Mouse (Mus musculus) midbrain, embryonic 11.5 days (tissue): ENCODE data around the gene Gal3st2. TPM values are rescaled to one million over a fixed set of nuclear protein-coding genes. Genes with fewer than 3 reads are reported as not detected.
"Not testable (repeated sequence)": the region's sequence is repeated elsewhere in the genome, so short reads cannot be mapped to it uniquely, and the experiment has no call there.

Experiments
- ATAC-seq: fragments of 200-750 bp; cut with Nextera tagmentation; 2 replicates; pipeline ENCODE4 v1.8.0; 2017; ENCODE audit warnings: moderate TSS enrichment, moderate library complexity; ENCODE audit not compliant: low FRiP score
- DNase-seq: peaks from one replicate; pipeline ENCODE4 v3.0.0; 2015; ENCODE audit warnings: low spot score; ENCODE audit errors: missing footprints
- H3K27ac ChIP-seq: fragments of 300-500 bp; sonication (generic); 2 replicates; pipeline ENCODE4 v1.5.1; 2014; ENCODE audit warnings: low read depth, low read length
- H3K27me3 ChIP-seq: fragments of 300-500 bp; sonication (generic); 2 replicates; pipeline ENCODE4 v1.6.1; 2014; ENCODE audit warnings: mild to moderate bottlenecking, low read length, moderate library complexity, mixed read lengths; ENCODE audit not compliant: control insufficient read depth, insufficient read depth
- H3K36me3 ChIP-seq: fragments of 300-500 bp; sonication (generic); 2 replicates; pipeline ENCODE4 v1.6.1; 2014; ENCODE audit warnings: mild to moderate bottlenecking, low read length, moderate library complexity, mixed read lengths; ENCODE audit not compliant: control insufficient read depth, insufficient read depth
- H3K4me1 ChIP-seq: fragments of 300-500 bp; sonication (generic); 2 replicates; pipeline ENCODE4 v1.6.1; 2014; ENCODE audit warnings: low read length; ENCODE audit not compliant: control insufficient read depth, insufficient read depth
- H3K4me2 ChIP-seq: fragments of 300-500 bp; sonication (generic); 2 replicates; pipeline ENCODE4 v1.6.1; 2014; ENCODE audit warnings: mild to moderate bottlenecking, moderate library complexity
- H3K4me3 ChIP-seq: fragments of 300-500 bp; sonication (generic); 2 replicates; pipeline ENCODE4 v1.5.1; 2014; ENCODE audit warnings: low read depth, low read length
- H3K9ac ChIP-seq: fragments of 300-500 bp; sonication (generic); 2 replicates; pipeline ENCODE4 v1.6.1; 2014; ENCODE audit warnings: low read length
- H3K9me3 ChIP-seq: fragments of 300-500 bp; sonication (generic); 2 replicates; pipeline ENCODE4 v1.6.1; 2016; ENCODE audit warnings: low read length; ENCODE audit not compliant: control insufficient read depth
- WGBS: fragments of 180-500 bp; shearing (Covaris S2); extraction: QIAGEN DNeasy Blood & Tissue Kit; methylation state at CpG from one replicate; pipeline ENCODE4 v1.1.7; 2014; 5-methylcytosine and 5-hydroxymethylcytosine counted together
- polyA plus RNA-seq: library from polyadenylated mRNA; unstranded; fragments of >200 nt; fragmentation: Nextera tagmentation; extraction: Ambion mirVana; gene quantifications from 2 replicates; pipeline ENCODE4 v1.2.1, GENCODE M21; 2014

The Gal3st2 gene
- polyA plus RNA-seq, 1 experiment from 2014 or later: not detected

GRCm38 (mm10) chr1:93855790-93856189 lies 5.3 kb upstream of the Gal3st2 start:
- not testable (repeated sequence) for H3K4me1 ChIP-seq, H3K4me3 ChIP-seq, H3K27me3 ChIP-seq, H3K9ac ChIP-seq, H3K9me3 ChIP-seq, H3K27ac ChIP-seq, ATAC-seq, H3K36me3 ChIP-seq, DNase-seq, H3K4me2 ChIP-seq
- 77% methylated on average over 4 of the region's 4 CpGs for WGBS

DNA sequence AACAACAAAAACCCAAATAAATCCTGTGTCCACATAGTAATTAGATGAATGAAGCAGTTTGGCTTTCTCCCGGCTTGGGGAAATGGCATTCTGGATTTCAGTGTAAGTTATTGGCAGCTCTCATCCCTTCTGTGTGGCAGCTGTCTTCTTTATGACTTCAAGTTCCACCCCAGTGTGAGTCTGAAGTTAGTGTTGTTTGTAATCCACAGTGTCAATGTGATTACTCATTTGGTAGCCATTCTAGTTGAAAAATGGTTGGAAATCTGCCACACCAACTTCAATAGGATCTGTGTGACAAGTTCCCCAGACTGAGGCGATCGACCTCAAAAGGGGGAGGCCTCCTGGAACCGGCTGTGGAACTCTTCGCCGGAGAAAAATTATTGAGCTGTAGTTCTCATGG lies 3.7 kb upstream of the Gal3st2 start:
- Histone ChIP-seq H3K27ac (no peak overlapping the region), H3K4me3 (no peak overlapping the region), H3K9ac (no peak overlapping the region), H3K4me2 (no peak overlapping the region), H3K36me3 (no peaks in the 10 kb centered on the region), H3K27me3 (no peaks in the 10 kb centered on the region), H3K4me1 (no peaks in the 10 kb centered on the region), H3K9me3 (no peaks in the 10 kb centered on the region)
- ATAC-seq: no peak
- WGBS: 82% methylated on average over 6 of the region's 6 CpGs
- no peak for DNase-seq

DNA sequence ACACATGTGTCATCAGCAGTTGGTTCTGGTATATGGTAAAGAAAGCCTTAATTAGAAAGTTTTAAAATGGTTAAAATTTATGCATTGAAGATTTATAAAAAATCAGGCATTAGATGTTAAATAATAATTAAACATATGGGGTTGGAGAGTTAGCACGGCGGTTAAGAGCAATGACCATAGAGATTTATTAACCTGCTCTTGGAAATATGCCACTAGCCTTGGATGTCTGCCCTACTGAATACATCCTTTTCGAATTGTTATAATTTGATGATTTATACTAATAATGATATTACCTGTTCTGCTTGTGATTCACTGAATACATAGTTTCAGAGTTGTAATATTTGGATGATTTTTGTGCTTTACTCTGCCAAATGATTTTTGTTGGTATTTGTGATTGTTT lies 3.1 kb upstream of the Gal3st2 start:
- H3K36me3 ChIP-seq: no peaks in the 10 kb centered on the region
- no peak for DNase-seq
- H3K9me3 ChIP-seq: no peaks in the 10 kb centered on the region
- H3K4me1 ChIP-seq: no peaks in the 10 kb centered on the region
- 89% methylated on average over 3 of the region's 3 CpGs for WGBS
- no peak overlapping the region for H3K4me2 ChIP-seq
- ATAC-seq: no peak
- H3K27ac ChIP-seq: no peak overlapping the region
- H3K4me3 ChIP-seq: no peak overlapping the region
- H3K27me3 ChIP-seq: no peaks in the 10 kb centered on the region
- no peak overlapping the region for H3K9ac ChIP-seq

- no peak for ATAC-seq
- Histone ChIP-seq H3K27ac (no peak overlapping the region), H3K4me2 (no peak overlapping the region), H3K4me1 (no peaks in the 10 kb centered on the region), H3K36me3 (no peaks in the 10 kb centered on the region), H3K4me3 (no peak overlapping the region), H3K27me3 (no peaks in the 10 kb centered on the region), H3K9ac (no peak overlapping the region), H3K9me3 (no peaks in the 10 kb centered on the region)
- no peak for DNase-seq
Measured at GRCm38 (mm10) chr1:93859619-93860018, 1.5 kb upstream of the Gal3st2 start.

DNA sequence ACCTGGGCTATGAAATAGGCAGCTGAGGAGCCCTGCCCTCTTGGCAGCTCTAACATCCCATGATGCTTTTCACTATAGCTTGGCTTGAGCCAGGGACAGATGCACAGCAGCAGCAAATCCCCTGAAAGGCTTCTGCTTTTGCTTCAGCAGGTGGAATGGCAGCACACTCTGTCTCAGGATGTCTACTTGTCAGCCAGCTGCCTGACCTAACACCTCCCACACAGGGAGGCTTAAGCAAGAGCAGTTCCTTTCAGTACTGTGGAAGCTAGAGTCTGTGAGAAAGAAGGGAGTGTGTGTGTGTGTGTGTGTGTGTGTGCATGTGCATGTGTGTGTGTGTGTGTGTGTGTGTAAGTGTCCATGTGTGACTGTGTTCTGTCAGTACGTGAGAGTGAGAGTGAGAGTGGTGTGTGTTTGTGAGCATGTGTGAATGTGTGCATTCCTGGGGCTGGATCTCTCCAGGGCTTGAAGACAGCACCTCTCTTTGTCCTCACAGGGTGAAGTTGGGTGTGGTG lies 10.5 kb downstream of the Gal3st2 start:
- H3K27ac ChIP-seq, H3K27me3 ChIP-seq, H3K4me1 ChIP-seq, H3K36me3 ChIP-seq, H3K4me3 ChIP-seq, H3K4me2 ChIP-seq, ATAC-seq, H3K9ac ChIP-seq, DNase-seq, H3K9me3 ChIP-seq: not testable (repeated sequence)
- WGBS: 86% methylated on average over 1 of the region's 1 CpGs

DNA sequence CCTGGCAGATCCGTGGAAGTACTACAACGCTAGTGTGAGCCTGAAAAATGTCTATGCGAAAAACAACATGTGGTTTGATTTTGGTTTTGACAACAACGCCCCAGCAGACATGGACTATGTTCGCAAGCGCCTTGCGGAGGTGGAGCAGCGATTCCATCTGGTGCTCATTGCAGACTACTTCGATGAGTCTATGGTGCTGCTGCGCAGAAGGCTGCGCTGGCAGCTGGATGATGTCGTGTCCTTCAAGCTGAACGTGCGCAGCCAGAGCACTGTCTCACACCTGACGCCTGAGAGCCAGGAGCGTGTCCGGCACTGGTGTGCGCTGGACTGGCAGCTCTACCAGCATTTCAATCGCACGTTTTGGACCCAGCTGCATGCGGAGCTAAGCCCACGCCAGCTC lies 13.3 kb downstream of the Gal3st2 start:
- WGBS: 92% methylated on average over 10 of the region's 22 CpGs

GRCm38 (mm10) chr1:93881778-93882177 lies 20.7 kb downstream of the Gal3st2 start:
- not testable (repeated sequence) for H3K9me3 ChIP-seq, H3K9ac ChIP-seq, H3K36me3 ChIP-seq, H3K4me2 ChIP-seq, H3K27me3 ChIP-seq, H3K27ac ChIP-seq, DNase-seq, H3K4me1 ChIP-seq, H3K4me3 ChIP-seq
- peak; percentile 71; the same call in 1 of the 2 replicates for ATAC-seq
- no CpG with 5 or more reads among the region's 11 CpGs for whole genome bisulfite sequencing

More for the DNA sequence above, 13.3 kb downstream of the Gal3st2 start:
- not testable (repeated sequence) for DNase-seq, ATAC-seq, H3K9me3 ChIP-seq, H3K4me1 ChIP-seq, H3K4me2 ChIP-seq, H3K27ac ChIP-seq, H3K36me3 ChIP-seq, H3K27me3 ChIP-seq, H3K4me3 ChIP-seq, H3K9ac ChIP-seq

DNA sequence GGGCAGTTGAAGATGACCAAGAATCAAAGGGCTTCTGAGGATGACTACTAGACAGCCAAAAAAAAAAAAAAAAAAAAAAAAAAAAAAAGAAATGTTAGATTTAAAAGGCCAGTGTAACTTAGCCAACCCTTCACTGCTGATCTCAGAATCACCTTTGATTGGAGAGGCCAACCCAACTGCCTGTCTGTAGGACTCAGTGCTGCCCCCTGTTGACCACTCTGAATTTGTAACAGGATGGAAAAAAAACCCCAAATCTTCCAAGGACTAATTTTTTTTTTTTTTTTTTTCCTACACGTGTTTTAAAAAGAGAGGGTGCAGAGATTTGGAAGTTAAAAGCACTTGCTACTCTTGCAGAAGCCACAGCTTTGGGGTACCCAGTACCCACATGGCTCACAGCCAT lies 29.8 kb downstream of the Gal3st2 start:
- not testable (repeated sequence) for DNase-seq, H3K27me3 ChIP-seq
- 53% methylated on average over 1 of the region's 1 CpGs for WGBS

GRCm38 (mm10) chr1:93897395-93897794 lies 36.3 kb downstream of the Gal3st2 start:
- ATAC-seq: peak; percentile 22; the same call in 1 of the 2 replicates
- not testable (repeated sequence) for H3K4me3 ChIP-seq, H3K9me3 ChIP-seq, H3K4me1 ChIP-seq, H3K9ac ChIP-seq, DNase-seq, H3K36me3 ChIP-seq, H3K27me3 ChIP-seq, H3K4me2 ChIP-seq, H3K27ac ChIP-seq
- no CpG with 5 or more reads among the region's 1 CpGs for WGBS

More for the DNA sequence above, 29.8 kb downstream of the Gal3st2 start:
- H3K9ac ChIP-seq, H3K27ac ChIP-seq, H3K36me3 ChIP-seq, H3K9me3 ChIP-seq, ATAC-seq, H3K4me3 ChIP-seq, H3K4me2 ChIP-seq, H3K4me1 ChIP-seq: not testable (repeated sequence)

DNA sequence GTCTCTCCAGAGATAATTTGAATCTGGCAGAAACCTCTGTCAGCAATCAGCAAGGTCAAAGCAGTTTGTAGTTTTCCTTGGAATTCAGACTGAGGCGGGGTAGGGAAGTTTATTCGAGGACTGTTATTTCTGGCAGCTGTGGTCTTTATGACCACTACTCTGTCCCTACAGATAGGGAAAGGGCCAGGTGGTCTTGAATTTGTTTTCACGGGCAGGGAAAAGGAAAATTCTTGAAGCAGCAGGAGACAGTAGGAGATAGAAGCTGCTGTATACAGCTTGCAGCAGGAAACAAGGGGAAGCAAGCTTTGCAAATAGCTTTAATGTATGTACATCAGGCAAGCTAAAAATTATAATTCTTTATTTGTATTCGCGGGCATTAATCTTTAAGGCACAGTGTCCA lies 40.2 kb downstream of the Gal3st2 start:
- not testable (repeated sequence) for H3K27me3 ChIP-seq, H3K4me1 ChIP-seq, H3K9me3 ChIP-seq, ATAC-seq, H3K9ac ChIP-seq, H3K36me3 ChIP-seq, H3K4me3 ChIP-seq, DNase-seq, H3K4me2 ChIP-seq, H3K27ac ChIP-seq
- 57% methylated on average over 1 of the region's 5 CpGs for WGBS
